Mouse (Mus musculus): Measurements from ENCODE around the gene 0610009B22Rik.

DNA sequence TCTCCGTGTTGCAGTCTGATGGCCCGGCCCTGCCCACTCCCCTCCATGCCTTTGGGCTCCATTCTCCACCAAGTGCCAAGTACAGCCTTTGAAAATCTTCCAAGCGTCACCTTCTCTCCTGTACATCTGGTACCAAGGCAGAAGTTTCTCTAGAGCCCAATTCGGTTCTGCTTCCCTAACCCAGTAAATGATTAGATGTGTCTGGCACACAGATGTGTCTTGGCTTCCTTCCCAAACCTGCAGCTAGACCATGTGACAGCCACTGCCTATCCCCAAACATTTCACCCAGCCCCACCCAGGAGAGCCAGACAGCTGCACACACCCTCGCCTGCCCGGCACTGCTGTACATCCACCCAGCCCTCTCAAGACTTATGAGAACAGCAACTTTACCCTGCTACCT is 30.0 kb downstream of the 0610009B22Rik start:
- no peak for TF ChIP-seq CTCF (IDR thresholded peaks at IDR 0.05; ENCODE audit: low read depth, low read length)
- no peak for TF ChIP-seq POLR2A (IDR thresholded peaks at IDR 0.05; ENCODE audit: extremely low read depth, insufficient read depth, low read length)

Data from liver, adult 2 months (tissue).